Mouse (Mus musculus) lung, postnatal 25 days (tissue): ENCODE measurements around the gene Tnrc6b.
A peak's percentile ranks its signal among the peaks of the same experiment; 100 is the strongest.
"Not testable (repeated sequence)": the region's sequence is repeated elsewhere in the genome, so short reads cannot be mapped to it uniquely, and the experiment has no call there.

Experiments
- DNase-seq: peaks from one replicate; pipeline ENCODE4 v3.0.0; 2022; ENCODE audit warnings: low spot score

Gene Tnrc6b

DNA sequence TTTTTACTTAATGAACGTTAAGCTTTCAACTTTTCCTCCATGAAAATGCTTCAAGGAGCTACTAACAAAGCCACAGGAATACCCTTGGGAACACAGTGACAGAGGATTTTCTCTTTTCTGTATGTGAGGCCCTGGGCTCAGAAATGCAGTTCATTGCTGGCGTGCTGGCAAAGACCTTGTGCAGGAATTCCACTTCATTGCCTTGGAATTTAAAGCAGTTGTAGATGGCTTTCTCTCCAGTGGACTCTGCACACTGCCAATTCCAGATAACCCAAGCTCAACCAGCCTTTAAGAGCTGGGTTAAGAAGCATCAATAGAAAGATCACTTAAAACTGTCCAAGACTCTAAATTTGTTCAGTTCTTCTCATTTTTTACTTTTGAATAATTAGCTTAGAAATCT is 204.7 kb downstream of the Tnrc6b start:
- peak; percentile 58 for DNase-seq

GRCm38 (mm10) chr15:80916621-80917020 is 205.5 kb downstream of the Tnrc6b start:
- DNase-seq = no peak

DNA sequence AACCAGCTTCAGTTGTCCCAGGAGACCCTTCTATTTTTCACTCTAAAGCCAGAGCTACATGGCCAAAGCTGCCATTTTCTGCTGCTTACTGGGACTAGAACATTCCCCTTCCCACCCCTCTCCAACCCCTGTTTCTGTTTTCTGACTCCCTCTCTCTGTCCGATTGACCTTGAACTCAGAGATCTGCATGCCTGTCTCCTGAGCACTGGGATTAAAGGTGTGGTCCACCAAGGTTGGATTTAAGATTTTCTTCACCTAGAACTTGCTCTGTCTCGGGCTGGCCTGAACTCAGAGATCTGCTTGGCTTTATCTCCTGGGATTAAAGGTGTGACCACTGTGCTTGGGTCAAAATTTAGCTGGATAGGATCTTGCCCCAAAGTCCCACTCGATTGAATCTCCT is 209.2 kb downstream of the Tnrc6b start:
- DNase-seq = no peak

GRCm38 (mm10) chr15:80921781-80922180 is 210.7 kb downstream of the Tnrc6b start:
- no peak for DNase-seq

GRCm38 (mm10) chr15:80924211-80924610 is 213.1 kb downstream of the Tnrc6b start:
- no peak for DNase-seq

DNA sequence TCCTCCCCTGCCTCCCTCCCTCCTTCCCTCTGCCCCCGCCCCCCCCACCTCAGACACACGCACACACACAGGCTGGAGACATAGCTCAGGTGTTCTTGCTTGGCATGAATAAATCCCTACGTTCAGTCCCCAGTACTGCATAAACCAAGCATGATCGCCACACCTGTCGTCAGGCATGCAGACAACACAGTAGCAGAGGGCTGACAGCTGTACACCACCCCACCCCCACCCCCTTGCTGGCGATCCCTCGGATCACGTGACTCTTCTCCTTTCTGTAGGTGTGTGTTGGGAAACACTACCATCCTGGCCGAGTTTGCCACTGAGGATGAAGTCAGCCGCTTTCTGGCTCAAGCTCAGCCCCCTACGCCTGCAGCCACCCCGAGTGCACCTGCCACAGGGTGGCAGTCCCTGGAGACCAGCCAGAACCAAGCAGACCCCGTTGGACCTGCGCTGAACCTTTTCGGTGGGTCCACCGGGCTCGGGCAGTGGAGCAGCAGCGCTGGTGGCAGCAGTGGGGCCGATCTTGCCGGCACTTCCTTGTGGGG is 217.8 kb downstream of the Tnrc6b start:
- DNase-seq = no peak

- no peak for DNase-seq
Measured at GRCm38 (mm10) chr15:80930048-80930571, 219.0 kb downstream of the Tnrc6b start.

GRCm38 (mm10) chr15:80930676-80931320 is 219.7 kb downstream of the Tnrc6b start:
- not testable (repeated sequence) for DNase-seq

- no peak for DNase-seq
Measured at GRCm38 (mm10) chr15:80931345-80931960, 220.3 kb downstream of the Tnrc6b start.

GRCm38 (mm10) chr15:80934841-80935240 is 223.7 kb downstream of the Tnrc6b start:
- no peak for DNase-seq

- DNase-seq = peak; percentile 47
Measured at GRCm38 (mm10) chr15:80936686-80937085, 225.6 kb downstream of the Tnrc6b start.

- DNase-seq = no peak
Measured at GRCm38 (mm10) chr15:80938615-80939014, 227.5 kb downstream of the Tnrc6b start.

GRCm38 (mm10) chr15:80939401-80939800 is 228.3 kb downstream of the Tnrc6b start:
- DNase-seq = no peak

DNA sequence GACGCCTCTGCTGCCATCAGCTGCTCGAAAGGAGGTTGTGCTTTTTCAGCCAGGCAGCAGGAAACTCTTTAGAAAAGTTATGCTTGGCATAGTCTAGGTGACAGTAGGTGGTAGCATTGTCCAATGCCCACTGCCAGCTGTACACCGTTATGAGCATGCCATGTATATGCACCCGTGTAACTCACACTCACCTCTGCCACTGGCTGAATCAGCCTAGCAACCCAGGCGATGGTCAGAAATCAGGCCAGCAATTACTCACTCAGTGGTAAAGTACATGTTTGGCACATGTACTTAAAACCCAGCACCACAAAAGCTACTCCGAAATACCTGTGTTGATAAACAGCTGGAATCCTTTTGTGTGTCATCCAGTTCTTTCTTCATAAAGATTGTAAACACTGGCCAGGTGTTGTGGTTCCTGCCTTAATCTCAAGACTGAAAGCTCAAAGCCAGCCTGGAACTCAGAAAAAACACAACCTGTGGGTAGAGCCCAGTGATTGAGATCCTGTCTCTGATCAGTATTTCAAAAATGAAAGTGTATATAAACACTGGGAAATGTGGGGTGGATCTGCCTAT is 230.4 kb downstream of the Tnrc6b start:
- no peak for DNase-seq

- peak; percentile 41 for DNase-seq
Measured at GRCm38 (mm10) chr15:80945851-80946250, 234.7 kb downstream of the Tnrc6b start.

DNA sequence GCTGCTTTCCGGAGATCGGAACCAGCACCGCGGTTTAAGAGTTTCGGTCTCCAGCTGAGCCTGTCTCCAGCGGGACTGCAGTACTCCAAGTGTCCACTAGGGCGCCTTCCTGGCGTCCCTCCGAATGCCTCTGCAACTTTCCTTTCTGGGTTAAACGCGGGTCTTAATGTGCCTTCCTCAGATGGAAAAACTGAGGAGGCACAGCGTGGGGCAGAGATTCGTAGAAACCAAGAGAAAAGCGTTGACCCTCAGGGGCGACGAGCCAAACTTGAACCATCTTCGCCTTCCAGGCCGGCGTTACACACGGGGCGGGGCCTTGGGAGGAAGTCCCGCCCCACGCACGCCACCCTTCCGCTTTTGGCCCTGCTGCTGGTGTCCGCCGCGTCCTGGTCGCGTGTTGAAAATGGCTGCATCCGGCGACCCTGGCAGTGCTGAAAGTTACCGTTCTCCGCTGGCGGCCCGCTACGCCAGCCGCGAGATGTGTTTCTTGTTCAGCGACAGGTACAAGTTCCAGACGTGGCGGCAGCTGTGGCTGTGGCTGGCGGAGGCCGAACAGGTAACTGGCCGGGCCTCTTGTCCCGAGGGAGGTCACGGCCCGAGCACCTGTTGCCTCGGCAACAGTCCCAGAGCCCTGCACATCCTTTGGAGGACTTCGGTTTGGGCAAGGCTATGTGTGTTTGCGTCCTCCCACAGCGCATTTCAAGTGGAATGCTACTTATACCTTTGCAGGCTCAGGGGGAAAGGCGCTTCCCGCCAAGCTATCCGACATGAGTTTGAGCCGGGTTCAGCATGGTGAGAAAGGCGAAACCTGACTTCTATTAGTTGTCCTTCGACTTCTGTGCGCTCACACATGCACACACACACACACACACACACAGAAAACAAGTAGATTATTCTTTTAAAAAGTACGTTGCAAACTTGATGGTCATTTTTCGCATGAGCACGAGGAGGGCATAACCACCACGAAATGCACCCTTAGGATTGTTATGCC is 237.3 kb downstream of the Tnrc6b start, which contains the start of gene Adsl:
Adsl (plus strand) TSS at position 346 of the 991 bp plus-strand sequence.
- peak; percentile 87 for DNase-seq

DNA sequence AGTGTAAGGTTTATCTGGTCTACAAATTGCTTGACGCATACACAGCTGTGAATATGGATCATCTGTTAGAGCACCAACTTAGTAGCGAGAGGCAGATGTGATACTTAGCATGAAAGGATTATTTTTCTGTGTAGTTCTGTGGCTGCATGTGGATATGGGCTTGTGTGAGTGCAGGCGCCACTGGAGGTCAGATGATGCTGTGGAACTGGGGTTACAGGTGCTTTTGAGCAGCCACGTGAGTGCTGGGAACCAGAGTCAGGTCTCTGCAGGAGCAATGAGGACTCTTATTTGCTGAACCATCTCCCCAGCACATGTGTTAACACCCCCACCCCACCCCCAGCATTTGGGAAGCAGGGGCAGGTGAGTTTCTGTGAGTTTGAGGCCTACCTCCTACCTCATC is 238.3 kb downstream of the Tnrc6b start:
- DNase-seq = no peak

- DNase-seq = no peak
Measured at GRCm38 (mm10) chr15:80950055-80950454, 238.9 kb downstream of the Tnrc6b start.

GRCm38 (mm10) chr15:80953971-80954370 is 242.9 kb downstream of the Tnrc6b start:
- DNase-seq = no peak

DNA sequence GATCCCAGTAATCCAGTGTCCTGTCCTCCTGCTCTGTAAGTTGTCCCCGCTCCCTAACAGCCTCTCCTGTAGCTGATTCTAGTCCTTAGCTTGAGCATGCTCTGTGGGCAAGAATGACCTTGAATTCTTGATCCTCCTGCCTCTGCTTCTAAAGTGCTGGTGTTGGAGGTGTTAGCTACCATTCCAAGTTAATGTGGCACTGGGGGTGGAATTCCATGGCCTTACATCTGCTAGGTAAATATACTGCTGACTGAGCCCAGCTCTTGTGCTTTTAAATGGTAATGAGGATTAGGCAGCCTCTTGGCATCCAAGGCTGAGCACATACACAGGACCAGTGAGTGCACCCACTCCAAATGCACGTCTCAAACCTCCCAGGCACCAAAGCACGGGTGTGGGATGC is 243.7 kb downstream of the Tnrc6b start:
- no peak for DNase-seq

DNA sequence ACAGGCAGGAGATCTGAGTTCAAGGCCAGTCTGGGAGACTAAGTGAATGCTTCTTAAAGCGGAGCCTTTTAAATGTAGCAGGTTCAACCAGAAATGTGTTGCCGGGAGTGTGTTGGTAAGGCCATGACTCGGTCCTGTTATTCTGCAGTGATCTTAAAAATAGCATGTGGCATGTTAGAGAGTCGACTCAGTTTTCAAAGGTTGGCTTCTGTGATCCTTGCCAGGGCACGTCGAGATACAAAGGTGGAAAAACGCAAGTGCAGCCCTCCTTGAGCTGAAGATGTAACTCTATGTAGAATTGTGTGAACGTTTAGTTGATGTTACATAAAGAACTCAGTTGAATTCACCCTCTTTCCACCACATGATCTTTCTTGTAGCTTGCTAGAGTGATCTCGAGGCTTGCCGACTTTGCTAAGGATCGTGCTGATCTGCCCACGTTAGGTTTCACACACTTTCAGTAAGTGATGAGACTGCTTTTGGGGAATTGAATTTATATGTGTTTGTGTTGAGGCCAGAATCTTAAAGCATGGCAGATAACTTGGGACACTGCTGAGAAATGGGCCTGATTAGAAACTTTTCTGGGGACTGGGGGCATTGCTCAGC is 244.8 kb downstream of the Tnrc6b start:
- no peak for DNase-seq
